Mouse (Mus musculus) lung, postnatal 0 days (tissue): ENCODE data around the gene Pfkfb3. TPM values are rescaled to one million over a fixed set of nuclear protein-coding genes. Genes with fewer than 3 reads are reported as not detected.

Experiments used
- ATAC-seq: fragments of 200-750 bp; cut with Nextera tagmentation; 2 replicates; pipeline ENCODE4 v1.8.0; 2017; ENCODE audit warnings: moderate library complexity
- DNase-seq: peaks from one replicate; pipeline ENCODE4 v3.0.0-alpha.2; 2016; ENCODE audit warnings: low spot score
- H3K27ac ChIP-seq: fragments of 300-500 bp; sonication (generic); 2 replicates; pipeline ENCODE4 v1.5.1; 2014; ENCODE audit warnings: antibody characterized with exemption, mild to moderate bottlenecking, low read length, mixed read lengths
- H3K27me3 ChIP-seq: fragments of 300-500 bp; sonication (generic); replicated peaks from 2 replicates; pipeline ENCODE4 v1.6.1; 2014; ENCODE audit warnings: low read length, mixed read lengths; ENCODE audit not compliant: insufficient read depth
- H3K36me3 ChIP-seq: fragments of 300-500 bp; sonication (generic); 2 replicates; pipeline ENCODE4 v1.6.1; 2014; ENCODE audit warnings: low read length, mixed read lengths; ENCODE audit not compliant: insufficient read depth
- H3K4me1 ChIP-seq: fragments of 300-500 bp; sonication (generic); 2 replicates; pipeline ENCODE4 v1.6.1; 2014; ENCODE audit warnings: antibody characterized with exemption, low read depth, low read length, mixed read lengths; ENCODE audit not compliant: insufficient read depth
- H3K4me2 ChIP-seq: fragments of 300-500 bp; sonication (generic); replicated peaks from 2 replicates; pipeline ENCODE4 v1.6.1; 2014; ENCODE audit warnings: low read depth, mild to moderate bottlenecking, low read length, moderate library complexity, mixed read lengths
- H3K4me3 ChIP-seq: fragments of 300-500 bp; sonication (generic); 2 replicates; pipeline ENCODE4 v1.5.1; 2014; ENCODE audit warnings: low read depth, low read length
- H3K9ac ChIP-seq: fragments of 300-500 bp; sonication (generic); replicated peaks from 2 replicates; pipeline ENCODE4 v1.6.1; 2014; ENCODE audit warnings: low read depth, mild to moderate bottlenecking
- H3K9me3 ChIP-seq: fragments of 300-500 bp; sonication (generic); 2 replicates; pipeline ENCODE4 v1.6.1; 2016; ENCODE audit warnings: low read length, mixed read lengths
- CTCF ChIP-seq: IDR thresholded peaks from 2 replicates; pipeline ENCODE4 v1.5.1; 2016; ENCODE audit warnings: antibody characterized with exemption, mild to moderate bottlenecking
- EP300 ChIP-seq: IDR thresholded peaks from 2 replicates; pipeline ENCODE4 v1.6.1; 2016; ENCODE audit warnings: antibody characterized with exemption, mild to moderate bottlenecking, control low read depth
- WGBS: fragments of 180-500 bp; shearing (Covaris S2); extraction: QIAGEN DNeasy Blood & Tissue Kit; methylation state at CpG from one replicate; pipeline ENCODE4 v1.1.7; 2014; 5-methylcytosine and 5-hydroxymethylcytosine counted together
- polyA plus RNA-seq: library from polyadenylated mRNA; unstranded; fragments of >200 nt; fragmentation: Nextera tagmentation; extraction: Ambion mirVana; gene quantifications from 2 replicates; pipeline ENCODE4 v1.2.1, GENCODE M21; 2015

Gene Pfkfb3
- polyA plus RNA-seq, 1 experiment from 2014 or later, result 17.7 TPM

DNA sequence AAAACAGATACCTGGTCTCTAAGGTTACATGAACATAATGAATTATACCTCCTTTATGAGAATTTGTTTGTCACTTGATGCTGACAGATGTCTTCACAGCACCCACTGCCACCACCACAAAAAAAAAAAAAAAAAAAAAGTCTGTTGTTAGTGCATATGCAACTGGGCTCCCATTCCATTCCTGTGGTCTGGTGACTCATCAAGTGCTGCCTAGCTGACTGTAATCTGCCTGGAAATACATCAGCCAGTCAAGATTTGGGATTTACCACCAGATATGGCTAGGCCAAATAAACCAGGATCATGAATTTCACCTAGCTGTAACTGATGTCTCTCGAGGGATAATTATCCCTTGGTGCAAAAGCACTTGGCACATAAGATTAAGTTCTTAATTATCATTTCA is 95.4 kb downstream of the Pfkfb3 start:
- ATAC-seq (no peak), DNase-seq (peak; percentile 14)
- Histone ChIP-seq H3K36me3 (no peaks in the 10 kb centered on the region), H3K27me3 (no peaks in the 10 kb centered on the region), H3K9ac (no peak overlapping the region), H3K4me2 (no peak overlapping the region), H3K4me1 (no peaks in the 10 kb centered on the region), H3K27ac (no peak overlapping the region), H3K4me3 (no peak overlapping the region), H3K9me3 (no peaks in the 10 kb centered on the region)
- TF ChIP-seq CTCF (no peak), EP300 (no peak; the same call in 1 of the 2 replicates)
- WGBS, result 90% methylated on average over 1 of the region's 1 CpGs

DNA sequence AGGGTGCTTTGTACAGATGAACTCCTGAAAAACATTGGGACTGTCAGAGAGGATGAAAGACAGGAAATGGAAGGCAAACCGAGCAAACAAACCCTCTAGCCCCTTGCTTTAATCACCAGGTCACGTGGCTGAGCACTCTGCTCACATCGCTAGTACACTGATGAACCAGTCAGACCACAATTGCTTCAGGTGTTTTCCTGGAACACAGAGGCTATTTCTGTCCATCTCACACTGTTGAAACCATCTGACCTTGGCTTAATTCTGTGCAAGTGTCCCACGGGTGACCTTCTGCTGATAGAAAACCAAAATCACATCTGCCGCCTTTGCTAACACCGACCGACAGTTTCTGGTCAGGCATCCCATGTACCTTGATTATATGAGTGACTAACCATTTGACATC is 96.0 kb downstream of the Pfkfb3 start:
- Histone ChIP-seq H3K4me2 (no peak overlapping the region), H3K36me3 (no peaks in the 10 kb centered on the region), H3K27me3 (no peaks in the 10 kb centered on the region), H3K9ac (no peak overlapping the region), H3K9me3 (no peaks in the 10 kb centered on the region), H3K27ac (no peak overlapping the region), H3K4me3 (no peak overlapping the region), H3K4me1 (no peaks in the 10 kb centered on the region)
- TF ChIP-seq CTCF (no peak), EP300 (no peak; the same call in 1 of the 2 replicates)
- WGBS, result 44% methylated on average over 7 of the region's 7 CpGs
- DNase-seq, result peak; percentile 37
- ATAC-seq, result peak; percentile 69

DNA sequence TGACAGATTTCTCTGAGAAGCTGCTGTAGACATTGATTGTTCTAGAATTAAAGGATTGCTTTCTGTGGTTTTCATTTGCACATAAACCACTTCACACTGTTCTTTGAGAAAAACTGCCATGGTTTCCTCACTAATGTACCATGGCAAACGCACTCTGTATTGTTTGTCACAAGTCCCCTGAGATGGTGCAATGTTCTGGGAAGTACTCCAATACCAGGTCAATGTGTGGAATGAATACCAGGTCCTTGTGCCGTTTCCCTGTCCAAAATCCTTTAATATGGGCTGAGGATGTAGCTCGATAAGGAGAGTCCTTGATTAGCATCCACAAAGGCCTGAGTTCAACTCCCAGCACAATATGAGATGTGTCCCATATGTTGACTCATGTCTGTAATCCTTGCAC is 105.2 kb downstream of the Pfkfb3 start:
- Histone ChIP-seq H3K27ac (peak overlapping the region; percentile 23; the same call in 1 of the 2 replicates), H3K27me3 (no peaks in the 10 kb centered on the region), H3K4me3 (no peak overlapping the region), H3K9me3 (no peaks in the 10 kb centered on the region), H3K36me3 (no peaks in the 10 kb centered on the region), H3K4me1 (no peaks in the 10 kb centered on the region), H3K4me2 (no peak overlapping the region), H3K9ac (no peak overlapping the region)
- TF ChIP-seq CTCF (no peak), EP300 (no peak)
- WGBS, result 60% methylated on average over 3 of the region's 3 CpGs
- DNase-seq (no peak), ATAC-seq (no peak; the same call in 1 of the 2 replicates)

- peak; percentile 39 for DNase-seq
- H3K4me3 ChIP-seq, result no peak overlapping the region
- H3K9me3 ChIP-seq, result no peaks in the 10 kb centered on the region
- TF ChIP-seq CTCF (no peak), EP300 (peak; percentile 59)
- ATAC-seq, result peak; percentile 70
- H3K27me3 ChIP-seq, result no peaks in the 10 kb centered on the region
- H3K36me3 ChIP-seq, result no peaks in the 10 kb centered on the region
- no peaks in the 10 kb centered on the region for H3K4me1 ChIP-seq
- peak overlapping the region; percentile 23; the same call in 1 of the 2 replicates for H3K27ac ChIP-seq
- WGBS, result 55% methylated on average over 2 of the region's 2 CpGs
- no peak overlapping the region for H3K4me2 ChIP-seq
- H3K9ac ChIP-seq, result no peak overlapping the region
These were observed 106.0 kb downstream of the Pfkfb3 start for GRCm38 (mm10) chr2:11447865-11448264.

- H3K27me3 ChIP-seq, result no peaks in the 10 kb centered on the region
- no peaks in the 10 kb centered on the region for H3K9me3 ChIP-seq
- H3K27ac ChIP-seq, result no peak overlapping the region
- no peaks in the 10 kb centered on the region for H3K36me3 ChIP-seq
- no peak overlapping the region for H3K4me3 ChIP-seq
- TF ChIP-seq CTCF (no peak), EP300 (no peak)
- H3K4me2 ChIP-seq, result no peak overlapping the region
- no peak for DNase-seq
- WGBS, result 86% methylated on average over 3 of the region's 3 CpGs
- H3K4me1 ChIP-seq, result no peaks in the 10 kb centered on the region
- no peak for ATAC-seq
- H3K9ac ChIP-seq, result no peak overlapping the region
These were observed 108.2 kb downstream of the Pfkfb3 start for GRCm38 (mm10) chr2:11445722-11446121.

DNA sequence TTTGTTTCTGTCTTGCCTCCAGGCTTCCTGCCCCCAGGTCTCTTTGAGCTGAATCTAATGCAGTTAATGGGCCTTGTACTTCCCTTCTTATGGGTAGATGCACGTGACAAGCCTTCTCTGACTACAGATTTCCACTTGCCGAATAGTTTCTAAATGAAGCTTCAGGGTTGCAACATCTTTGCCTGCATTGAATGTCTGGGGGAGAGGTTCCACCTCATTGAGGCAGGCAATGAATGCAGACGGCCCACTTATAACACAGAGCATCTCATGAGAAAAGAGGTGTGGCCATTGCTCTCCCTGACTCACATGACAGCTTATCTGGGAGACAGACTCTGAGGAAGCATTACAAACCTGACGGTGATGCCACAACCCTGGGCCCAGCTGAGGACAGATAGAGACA is 112.0 kb downstream of the Pfkfb3 start:
- Histone ChIP-seq H3K4me2 (no peak overlapping the region), H3K4me3 (no peak overlapping the region), H3K9me3 (no peaks in the 10 kb centered on the region), H3K4me1 (no peaks in the 10 kb centered on the region), H3K9ac (no peak overlapping the region), H3K27me3 (no peaks in the 10 kb centered on the region), H3K27ac (no peak overlapping the region), H3K36me3 (no peaks in the 10 kb centered on the region)
- WGBS, result 39% methylated on average over 4 of the region's 4 CpGs
- no peak for TF ChIP-seq CTCF
- TF ChIP-seq EP300, result no peak
- peak; percentile 83 for DNase-seq
- peak; percentile 47 for ATAC-seq
